Mouse (Mus musculus): Measurements from ENCODE around the gene Gm4631. TPM values are rescaled to one million over a fixed set of nuclear protein-coding genes. Genes with fewer than 3 reads are reported as not detected.
"Not testable (repeated sequence)": the region's sequence is repeated elsewhere in the genome, so short reads cannot be mapped to it uniquely, and the experiment has no call there.

Gm4631 gene
- total RNA-seq (2014; fragmentation: Nextera tagmentation) (52.2 and 57.1 TPM in 2 replicates), total RNA-seq (2017) (36.8 and 40.9 TPM in 2 replicates), polyA plus RNA-seq (2012) (0.50 and 0.74 TPM in 2 replicates)

- ATAC-seq (ENCODE audit: extremely low read depth, insufficient number of reproducible peaks, low FRiP score, poor library complexity, severe bottlenecking): not testable (repeated sequence)
Observed at GRCm38 (mm10) chr2:175338097-175338496, at the start of gene Gm4631. Gene Gm4631 (minus strand): TSS chr2:175338197.

GRCm38 (mm10) chr2:175372136-175372535 is 34.1 kb upstream of the Gm4631 start, which contains the start of gene Zfp968:
Gene Zfp968 (plus strand): TSS chr2:175372436.
- H3K36me3 ChIP-seq (replicated peaks); H3K9me3 ChIP-seq (replicated peaks); H3K27me3 ChIP-seq (ENCODE audit: insufficient read depth, low read length); DNase-seq (ENCODE audit: low spot score); ATAC-seq (ENCODE audit: extremely low read depth, insufficient number of reproducible peaks, low FRiP score, poor library complexity, severe bottlenecking); H3K4me3 ChIP-seq (ENCODE audit: low read depth, low read length); H3K4me1 ChIP-seq (ENCODE audit: insufficient read depth, low read depth, low read length): not testable (repeated sequence)

More at GRCm38 (mm10) chr2:175338097-175338496, at the start of gene Gm4631:
- not testable (repeated sequence) for H3K36me3 ChIP-seq (replicated peaks); H3K9me3 ChIP-seq (replicated peaks); H3K4me3 ChIP-seq (ENCODE audit: low read depth, low read length); H3K27me3 ChIP-seq (ENCODE audit: insufficient read depth, low read length); DNase-seq (ENCODE audit: low spot score); H3K4me1 ChIP-seq (ENCODE audit: insufficient read depth, low read depth, low read length)

DNA sequence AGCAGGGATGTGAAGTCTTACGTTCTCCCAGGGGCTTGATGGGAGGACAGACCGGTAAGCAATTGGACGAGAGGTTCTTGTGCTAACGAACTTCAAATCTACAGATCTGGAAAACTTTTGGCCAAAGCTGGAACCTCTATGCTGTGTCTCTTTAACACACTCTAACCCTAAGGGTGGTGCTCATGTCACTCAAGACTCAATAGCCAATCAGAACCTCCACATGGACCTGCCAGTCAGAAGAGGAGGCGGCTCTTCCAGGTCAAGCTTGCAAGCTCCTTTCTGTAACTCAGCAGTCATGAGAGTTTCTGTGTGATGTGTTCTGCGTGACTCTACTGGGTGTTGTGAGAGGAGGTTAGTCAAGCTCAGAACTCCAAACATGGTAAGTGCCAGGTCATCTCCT is 63.2 kb downstream of the Gm4631 start, which contains the start of gene Gm14440:
Gene Gm14440, plus strand, starts transcription at position 301 of the 400 bp plus-strand sequence.
- DNase-seq (ENCODE audit: low spot score); H3K4me3 ChIP-seq (ENCODE audit: low read depth, low read length); H3K4me1 ChIP-seq (ENCODE audit: insufficient read depth, low read depth, low read length); H3K27me3 ChIP-seq (ENCODE audit: insufficient read depth, low read length); ATAC-seq (ENCODE audit: extremely low read depth, insufficient number of reproducible peaks, low FRiP score, poor library complexity, severe bottlenecking); H3K36me3 ChIP-seq (replicated peaks); H3K9me3 ChIP-seq (replicated peaks): not testable (repeated sequence)

Other genes starting within 250 kb of the Gm4631 start
- 17.5 and 38.8 TPM in 2 replicates for gene Gm14399, start 196.2 kb downstream of the Gm4631 start, total RNA-seq (2014; fragmentation: Nextera tagmentation)
- gene Gm14399, start 196.2 kb downstream of the Gm4631 start, total RNA-seq (2017): 12.4 and 14.2 TPM in 2 replicates
- gene Gm14399, start 196.2 kb downstream of the Gm4631 start, polyA plus RNA-seq (2012): 0.17 and 0.25 TPM in 2 replicates
- 17.8 and 19.7 TPM in 2 replicates for gene Gm14443, start 162.3 kb downstream of the Gm4631 start, total RNA-seq (2014; fragmentation: Nextera tagmentation)
- gene Gm14443, start 162.3 kb downstream of the Gm4631 start, total RNA-seq (2017): 15.8 and 19.7 TPM in 2 replicates
- gene Gm14443, start 162.3 kb downstream of the Gm4631 start, polyA plus RNA-seq (2012): 0.13 TPM in 2 replicates
- 31.8 and 36.5 TPM in 2 replicates for gene Gm14391, start 131.3 kb downstream of the Gm4631 start, total RNA-seq (2014; fragmentation: Nextera tagmentation)
- 28.2 and 36.8 TPM in 2 replicates for gene Gm14391, start 131.3 kb downstream of the Gm4631 start, total RNA-seq (2017)
- 2.0 and 2.5 TPM in 2 replicates for gene Gm14391, start 131.3 kb downstream of the Gm4631 start, polyA plus RNA-seq (2012)
- gene Gm14440, start 63.1 kb downstream of the Gm4631 start, total RNA-seq (2014; fragmentation: Nextera tagmentation): 13.2 TPM in 1 of 2 replicates, not detected in the other
- gene Gm14440, start 63.1 kb downstream of the Gm4631 start, total RNA-seq (2017): 7.3 TPM in 1 of 2 replicates, not detected in the other
- gene Gm14440, start 63.1 kb downstream of the Gm4631 start, polyA plus RNA-seq (2012): 0.09 and 0.25 TPM in 2 replicates
- 11.8 and 15.3 TPM in 2 replicates for gene Zfp968, start 34.2 kb upstream of the Gm4631 start, total RNA-seq (2014; fragmentation: Nextera tagmentation)
- gene Zfp968, start 34.2 kb upstream of the Gm4631 start, total RNA-seq (2017): 13.0 and 18.9 TPM in 2 replicates
- gene Zfp968, start 34.2 kb upstream of the Gm4631 start, polyA plus RNA-seq (2012): 0.21 and 0.37 TPM in 2 replicates
- gene Gm4724, start 97.6 kb upstream of the Gm4631 start, total RNA-seq (2014; fragmentation: Nextera tagmentation): 9.9 and 24.1 TPM in 2 replicates
- gene Gm4724, start 97.6 kb upstream of the Gm4631 start, total RNA-seq (2017): 17.8 and 18.5 TPM in 2 replicates
- gene Gm4724, start 97.6 kb upstream of the Gm4631 start, polyA plus RNA-seq (2012): 0.43 and 0.65 TPM in 2 replicates
- gene Zfp965, start 131.8 kb upstream of the Gm4631 start, total RNA-seq (2014; fragmentation: Nextera tagmentation): 7.8 and 20.7 TPM in 2 replicates
- gene Zfp965, start 131.8 kb upstream of the Gm4631 start, total RNA-seq (2017): 17.4 and 30.4 TPM in 2 replicates
- 1.7 and 2.0 TPM in 2 replicates for gene Zfp965, start 131.8 kb upstream of the Gm4631 start, polyA plus RNA-seq (2012)

Measured in G1E (cell line).